Mouse (Mus musculus) frontal cortex, postnatal 25 days (tissue): Measurements from ENCODE around the gene Kcns1.
"Not testable (repeated sequence)": the region's sequence is repeated elsewhere in the genome, so short reads cannot be mapped to it uniquely, and the experiment has no call there.

ENCODE experiments used
- DNase-seq, 2 experiments: peaks; one replicate each; pipeline ENCODE4 v3.0.0; 2022; ENCODE audit warnings: low spot score in 2 of 2

The Kcns1 gene

DNA sequence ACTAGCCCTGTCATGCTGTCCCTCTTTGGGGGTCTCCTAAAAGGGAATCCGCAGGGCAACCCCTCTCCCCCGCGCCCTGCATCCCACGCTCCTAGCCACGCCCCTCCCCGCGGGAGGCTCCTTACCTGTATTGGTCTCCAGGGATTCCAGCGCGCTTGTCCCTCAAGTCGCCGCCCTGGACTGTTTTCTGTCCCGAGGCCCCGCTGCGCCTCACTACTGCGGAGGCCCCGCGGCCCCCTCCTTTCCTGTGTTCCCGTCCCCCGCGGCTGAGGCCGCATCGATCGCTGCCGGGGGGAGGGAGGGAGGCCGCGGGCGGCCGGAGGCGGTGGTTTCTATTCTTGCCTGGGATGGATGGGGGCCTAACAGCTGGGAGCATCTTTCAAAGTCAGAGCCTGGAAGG is at the start of gene Kcns1:
Gene Kcns1, minus strand, starts transcription at position 212 of the 400 bp plus-strand sequence.
- DNase-seq: no peak

DNA sequence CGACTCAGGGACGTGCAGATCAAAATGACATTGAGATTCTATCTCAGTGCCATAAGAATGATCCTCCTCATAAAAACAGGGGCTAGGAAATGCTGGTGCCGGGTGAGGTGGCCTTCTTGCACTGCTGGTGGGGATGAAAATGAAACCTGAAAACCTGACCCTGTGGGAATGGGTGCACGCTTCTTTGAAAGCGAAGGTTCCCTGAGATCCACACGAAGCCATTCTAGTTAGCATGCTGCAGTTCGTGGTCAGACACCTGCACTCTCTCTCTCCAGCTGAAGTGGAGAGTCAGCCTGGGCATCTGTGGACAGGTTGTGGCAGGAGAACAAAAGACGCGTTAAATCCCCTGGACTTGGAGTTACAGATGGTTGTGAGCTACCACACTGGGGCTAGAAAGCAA is 48.4 kb upstream of the Kcns1 start:
- no peak for DNase-seq

DNA sequence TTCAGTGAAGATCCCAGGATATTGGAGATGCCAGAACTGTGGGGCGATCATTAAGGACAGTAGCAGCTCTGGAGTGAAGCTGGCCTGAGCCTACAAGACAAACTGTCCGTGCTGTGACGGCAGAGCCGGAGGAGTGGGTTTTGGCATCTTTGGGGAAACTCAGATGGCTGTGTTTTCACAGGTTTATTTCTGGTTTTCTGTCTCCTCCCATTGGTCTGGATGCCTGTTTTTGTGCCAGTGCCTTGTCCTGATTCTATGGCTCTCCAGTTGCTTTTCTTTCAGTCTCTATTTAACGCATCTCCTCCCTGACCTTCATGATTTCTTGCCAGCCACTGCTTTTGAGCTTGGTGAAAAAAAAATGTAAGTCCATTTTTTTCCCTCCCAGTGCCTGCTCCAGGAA is 41.8 kb upstream of the Kcns1 start:
- DNase-seq: no peak

- no peak for DNase-seq
These were observed 40.0 kb upstream of the Kcns1 start for GRCm38 (mm10) chr2:164210892-164211291.

GRCm38 (mm10) chr2:164206676-164207075 is 35.8 kb upstream of the Kcns1 start:
- no peak for DNase-seq

- not testable (repeated sequence) for DNase-seq
These were observed 35.1 kb upstream of the Kcns1 start for GRCm38 (mm10) chr2:164206011-164206410.

DNA sequence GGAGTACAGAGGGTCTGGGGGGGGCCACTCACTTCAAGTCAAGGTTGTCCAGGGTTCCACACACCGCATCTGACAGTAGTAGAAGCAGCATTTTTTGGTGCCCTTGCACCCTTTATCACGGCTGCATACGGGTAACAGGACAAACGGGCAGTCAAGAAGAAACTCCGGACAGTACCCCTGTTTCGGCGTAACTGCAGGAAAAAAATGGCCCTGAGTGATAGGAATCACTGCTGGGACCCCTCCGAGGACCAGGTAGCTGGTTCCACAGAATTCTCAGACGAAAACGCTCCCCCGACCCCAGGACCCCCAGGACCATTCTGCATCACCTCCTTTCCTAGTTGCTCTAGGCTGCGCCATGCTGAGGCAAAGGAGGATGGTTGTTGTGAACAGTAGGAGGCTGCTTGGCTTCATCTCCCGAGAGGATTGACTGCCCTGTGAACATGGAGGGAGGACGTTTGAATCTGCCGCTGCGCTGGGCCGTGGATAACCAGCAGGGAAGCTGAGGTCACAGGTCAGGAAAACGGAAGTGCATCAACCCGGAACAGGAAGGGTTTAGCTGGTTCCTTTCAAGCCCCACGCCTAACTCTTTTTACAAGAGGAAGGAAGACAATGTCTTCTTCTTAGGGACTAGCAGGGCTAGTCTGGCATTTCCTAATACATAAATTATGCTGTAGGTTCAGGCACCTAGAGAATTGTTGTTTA is 28.9 kb upstream of the Kcns1 start, which contains the start of gene Wfdc15a:
Gene Wfdc15a, minus strand, starts transcription at position 505 of the 702 bp plus-strand sequence.
- DNase-seq: no peak

GRCm38 (mm10) chr2:164196700-164196990 is 25.7 kb upstream of the Kcns1 start:
- DNase-seq: no peak

GRCm38 (mm10) chr2:164195971-164196699 is 25.2 kb upstream of the Kcns1 start:
- no peak for DNase-seq

GRCm38 (mm10) chr2:164194959-164195630 is 24.2 kb upstream of the Kcns1 start:
- DNase-seq: no peak

GRCm38 (mm10) chr2:164192279-164192678 is 21.4 kb upstream of the Kcns1 start:
- no peak for DNase-seq

DNA sequence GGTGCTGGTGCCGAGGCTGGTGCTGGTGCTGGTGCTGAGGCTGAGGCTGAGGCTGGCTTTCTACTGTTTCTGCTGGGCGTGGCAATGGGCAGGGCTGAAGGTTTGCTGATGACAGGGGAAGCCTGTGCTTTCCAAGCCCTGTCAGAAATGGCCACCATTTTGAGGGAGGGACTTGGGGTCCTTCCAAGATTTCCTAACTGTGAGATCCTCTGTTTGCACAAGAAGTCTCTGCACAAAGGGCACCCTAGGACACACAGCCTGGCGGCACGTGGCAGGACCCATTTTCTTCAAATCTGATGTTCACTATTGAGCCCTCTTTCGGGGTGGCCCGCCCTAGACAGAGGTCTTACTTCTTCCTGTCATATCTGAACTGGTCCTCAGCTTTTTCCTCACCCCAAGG is 19.7 kb upstream of the Kcns1 start, which contains the start of gene Wfdc12:
Gene Wfdc12, minus strand, starts transcription at position 33 of the 400 bp plus-strand sequence.
- DNase-seq: no peak

DNA sequence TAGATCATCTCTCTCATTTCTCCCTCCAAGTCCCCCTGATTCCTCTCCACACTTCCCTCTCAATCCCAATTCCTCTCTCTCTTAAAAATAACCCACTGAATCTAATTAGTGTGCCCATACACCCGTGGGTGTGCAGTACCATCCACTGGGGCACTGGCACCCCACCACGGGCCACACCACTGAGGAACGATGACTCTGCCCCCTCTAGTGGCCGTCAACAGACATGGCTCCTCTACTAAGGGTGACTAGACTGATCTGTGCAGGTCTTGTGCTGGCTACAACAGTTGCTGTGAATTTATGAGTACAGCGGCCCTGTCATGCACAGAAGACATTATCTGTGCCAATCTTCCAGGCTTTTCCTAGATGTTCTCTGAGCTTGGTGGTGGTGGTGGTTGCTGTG is 17.8 kb upstream of the Kcns1 start:
- DNase-seq: no peak

DNA sequence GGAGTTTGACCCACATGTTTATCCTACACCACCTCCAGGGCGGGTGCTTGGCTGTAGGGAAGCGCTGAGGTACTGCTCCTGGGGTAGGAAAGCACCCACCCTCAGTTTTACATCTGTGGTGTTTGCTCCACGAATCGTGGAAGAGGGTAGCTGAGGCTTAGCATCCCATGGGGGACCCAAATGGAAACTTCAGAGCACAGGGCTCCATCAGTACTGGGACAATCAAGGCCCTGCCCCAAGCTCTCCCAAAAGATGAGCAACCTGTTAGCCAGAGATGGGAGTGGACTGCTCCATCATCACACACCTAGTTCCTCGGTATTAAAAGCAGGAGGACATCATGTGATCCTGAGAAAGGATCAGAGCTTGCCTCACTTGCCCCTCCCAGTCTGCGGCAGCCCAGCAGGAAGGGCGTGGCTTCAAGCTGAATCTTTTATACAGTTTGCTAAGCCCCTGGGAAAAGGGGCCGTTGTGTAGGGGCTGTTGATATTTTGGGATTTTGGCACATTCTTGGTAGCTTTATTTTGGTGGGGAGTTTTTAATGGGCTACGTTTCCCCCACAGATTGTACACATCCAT is 13.3 kb upstream of the Kcns1 start:
- no peak for DNase-seq

GRCm38 (mm10) chr2:164183340-164183739 is 12.4 kb upstream of the Kcns1 start:
- no peak for DNase-seq

- DNase-seq: no peak
These were observed 11.9 kb upstream of the Kcns1 start, which contains the start of gene Wfdc5 for GRCm38 (mm10) chr2:164182692-164183255. Gene Wfdc5, minus strand, starts transcription at chr2:164182742.

DNA sequence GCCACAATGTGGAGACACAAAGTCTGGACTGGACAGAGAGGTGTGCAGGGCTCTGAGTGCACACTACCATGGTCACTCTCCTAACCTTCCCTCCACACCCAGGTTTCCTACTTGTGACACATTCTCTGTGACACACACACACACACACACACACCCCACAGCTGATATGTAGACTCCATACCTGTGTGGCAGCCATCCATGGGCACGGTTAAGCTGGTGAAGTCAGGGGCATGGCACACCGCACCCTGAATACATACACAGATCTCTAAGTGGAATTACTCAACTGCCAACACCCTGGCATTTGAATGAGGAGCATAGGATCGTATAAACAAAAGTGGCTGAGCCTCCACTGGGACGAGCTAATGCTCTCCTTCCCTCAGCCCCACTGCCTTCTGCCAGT is 9.9 kb upstream of the Kcns1 start:
- DNase-seq: no peak

DNA sequence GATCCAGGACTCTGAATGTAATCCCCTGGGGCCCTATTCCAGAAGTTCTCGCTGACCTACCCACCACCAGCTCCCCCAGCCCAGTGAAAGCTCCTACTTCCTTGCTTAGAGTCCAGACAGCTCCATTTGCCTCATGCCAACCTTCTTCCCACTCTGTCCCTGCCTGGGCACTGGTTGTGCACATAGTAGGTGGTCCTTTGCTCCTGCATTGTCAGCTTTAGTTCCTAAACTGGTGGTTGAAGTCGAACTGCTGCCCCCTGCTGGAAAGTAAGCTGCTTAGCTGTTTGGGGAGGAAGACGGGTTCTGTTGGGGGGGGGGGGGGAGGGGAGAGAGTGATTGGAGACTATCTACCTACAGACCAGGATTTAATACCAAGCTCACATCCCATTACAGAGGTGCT is 9.2 kb upstream of the Kcns1 start:
- DNase-seq: no peak

- DNase-seq: no peak
These were observed 6.9 kb upstream of the Kcns1 start for GRCm38 (mm10) chr2:164177831-164178230.

GRCm38 (mm10) chr2:164175850-164176249 is 4.9 kb upstream of the Kcns1 start:
- no peak for DNase-seq

GRCm38 (mm10) chr2:164174649-164175395 is 3.9 kb upstream of the Kcns1 start:
- DNase-seq: peak; percentile 41 to 55
